In genomic region chr11:120359391-120359790, GRCm38 (mm10) we compare ENCODE assay signal across 12 mouse cellular contexts. TPM values are rescaled to one million over a fixed set of nuclear protein-coding genes. Genes with fewer than 3 reads are reported as not detected.
A peak's percentile ranks its signal among the peaks of the same experiment; 100 is the strongest.
DNase-seq lines count a peak whose midpoint lies in the region; ATAC-seq and TF ChIP-seq lines count a peak whose summit lies in the region.
"Had no signal": no experiment of that assay in that cellular context is flagged by ENCODE, and none has a peak within 500 bp of the region (broad histone marks: within the 10 kb centered on the region; RNA-seq: fewer than 3 reads in every experiment).

No protein-coding gene starts in this region.

- H3K27ac ChIP-seq in embryonic facial prominence, embryonic 12.5 days, result peak overlapping the region; percentile 97
- H3K27ac ChIP-seq in embryonic facial prominence, embryonic 10.5 days (replicated peaks), result no peak overlapping the region
- H3K27ac ChIP-seq: liver, embryonic 14.5 days had no signal

- 83% methylated on average over 6 of the region's 6 CpGs for WGBS in embryonic facial prominence, embryonic 12.5 days
- WGBS in embryonic facial prominence, embryonic 10.5 days, result 88% methylated on average over 6 of the region's 6 CpGs

- H3K4me2 ChIP-seq in embryonic facial prominence, embryonic 12.5 days (replicated peaks), result no peak overlapping the region

- H3K27me3 ChIP-seq in embryonic facial prominence, embryonic 12.5 days, result no peaks in the 10 kb centered on the region
- H3K27me3 ChIP-seq in embryonic facial prominence, embryonic 10.5 days (replicated peaks; ENCODE audit: low read depth, poor library complexity, severe bottlenecking), result no peaks in the 10 kb centered on the region

- no peak for ATAC-seq in embryonic facial prominence, embryonic 12.5 days (ENCODE audit: insufficient number of reproducible peaks, insufficient read depth, low FRiP score, low TSS enrichment)
- ATAC-seq in megakaryocyte, adult 5-6 weeks (ENCODE audit: poor library complexity, severe bottlenecking), result no peak

- no peaks in the 10 kb centered on the region for H3K36me3 ChIP-seq in embryonic facial prominence, embryonic 12.5 days
- H3K36me3 ChIP-seq in embryonic facial prominence, embryonic 10.5 days (replicated peaks), result no peaks in the 10 kb centered on the region

- H3K4me1 ChIP-seq in embryonic facial prominence, embryonic 12.5 days, result peaks cover 60% of the 10 kb centered on the region
- H3K4me1 ChIP-seq in embryonic facial prominence, embryonic 10.5 days, result peaks cover 65% of the 10 kb centered on the region

- no peak overlapping the region for H3K9ac ChIP-seq in embryonic facial prominence, embryonic 12.5 days
- H3K9ac ChIP-seq: liver, embryonic 14.5 days had no signal

- no peak for DNase-seq in embryonic facial prominence, embryonic 10.5 days (ENCODE audit: low spot score)
- peak; percentile 34 for DNase-seq in kidney, adult 18-20 months
- no peak for DNase-seq in kidney, postnatal 14 days
- peak; percentile 56 for DNase-seq in brain, embryonic 14.5 days (ENCODE audit: low read depth)
- peak; percentile 56 for DNase-seq in heart, postnatal 4 days
- DNase-seq in layer of hippocampus, adult 9-10 months (ENCODE audit: low spot score), result no peak
- DNase-seq: thymus, postnatal 25 days had no signal

- no peak for TF ChIP-seq POLR2A in brain, embryonic 14.5 days (IDR thresholded peaks at IDR 0.05; ENCODE audit: borderline replicate concordance, extremely low read depth, insufficient read depth, insufficient read length, poor library complexity, severe bottlenecking)

- no peaks in the 10 kb centered on the region for H3K9me3 ChIP-seq in embryonic facial prominence, embryonic 12.5 days
- no peaks in the 10 kb centered on the region for H3K9me3 ChIP-seq in embryonic facial prominence, embryonic 10.5 days

- TF ChIP-seq CTCF in brain, embryonic 14.5 days (IDR thresholded peaks at IDR 0.05; ENCODE audit: borderline replicate concordance, extremely low read depth, insufficient read depth, insufficient read length), result no peak

- no peak overlapping the region for H3K4me3 ChIP-seq in embryonic facial prominence, embryonic 12.5 days
- H3K4me3 ChIP-seq in embryonic facial prominence, embryonic 10.5 days, result no peak overlapping the region
- H3K4me3 ChIP-seq: erythroblast, embryonic 14.5 days had no signal

RNA-seq across cellular contexts. Expression of gene Fscn2, which starts 1.9 kb away (rescaled TPM):
- polyA plus RNA-seq in embryonic facial prominence, embryonic 12.5 days (2016; fragmentation: Nextera tagmentation; extraction: Ambion mirVana), result 0.61 and 0.78 TPM in 2 replicates
- polyA plus RNA-seq in embryonic facial prominence, embryonic 10.5 days (2016; fragmentation: Nextera tagmentation; extraction: Ambion mirVana), result 0.10 and 0.19 TPM in 2 replicates
- 0.95 and 0.96 TPM in 2 replicates for polyA plus RNA-seq in brain, embryonic 14.5 days (2012; rRNA removed)
- total RNA-seq in heart, postnatal 4 days (2021), result under 1 TPM in 1 of 2 experiments, not detected in 1; 0.34 TPM
- total RNA-seq in megakaryocyte, adult 5-6 weeks (2015), result not detected in 2 replicates
- not detected in 2 replicates for total RNA-seq in megakaryocyte, adult 5-6 weeks (2017)
- polyA plus RNA-seq: erythroblast, embryonic 14.5 days; liver, embryonic 14.5 days; small intestine, adult 2 months had no signal

RNA-seq across cellular contexts. Expression of gene Actg1, which starts 11.0 kb away (rescaled TPM):
- 3,148 and 3,183 TPM in 2 replicates for polyA plus RNA-seq in embryonic facial prominence, embryonic 12.5 days (2016; fragmentation: Nextera tagmentation; extraction: Ambion mirVana)
- 3,067 and 3,150 TPM in 2 replicates for polyA plus RNA-seq in embryonic facial prominence, embryonic 10.5 days (2016; fragmentation: Nextera tagmentation; extraction: Ambion mirVana)
- 1,716 and 3,108 TPM in 2 replicates for polyA plus RNA-seq in brain, embryonic 14.5 days (2012; rRNA removed)
- 1,000 to 10,000 TPM in 1 of 2 experiments, 100 to 1,000 TPM in 1; 930 to 1,002 TPM for total RNA-seq in heart, postnatal 4 days (2021)
- 4,212 and 4,544 TPM in 2 replicates for total RNA-seq in megakaryocyte, adult 5-6 weeks (2015)
- total RNA-seq in megakaryocyte, adult 5-6 weeks (2017), result 2,305 and 2,430 TPM in 2 replicates

RNA-seq across cellular contexts. Expression of gene Faap100, which starts 19.2 kb away (rescaled TPM):
- 44.6 and 48.3 TPM in 2 replicates for polyA plus RNA-seq in embryonic facial prominence, embryonic 12.5 days (2016; fragmentation: Nextera tagmentation; extraction: Ambion mirVana)
- 38.3 and 39.0 TPM in 2 replicates for polyA plus RNA-seq in embryonic facial prominence, embryonic 10.5 days (2016; fragmentation: Nextera tagmentation; extraction: Ambion mirVana)
- polyA plus RNA-seq in brain, embryonic 14.5 days (2012; rRNA removed), result 114 and 122 TPM in 2 replicates
- 10 to 100 TPM; 31.4 to 34.4 TPM for total RNA-seq in heart, postnatal 4 days (2021)
- 5.9 and 6.9 TPM in 2 replicates for total RNA-seq in megakaryocyte, adult 5-6 weeks (2015)
- total RNA-seq in megakaryocyte, adult 5-6 weeks (2017), result 6.5 and 10.5 TPM in 2 replicates

Comparison
In these comparisons a context has a peak if more than half of its experiments do, and no peak if none do; other contexts are left out.
1. DNase-seq: peak in kidney, adult 18-20 months (single experiment), brain, embryonic 14.5 days (single experiment) and heart, postnatal 4 days (single experiment); none in embryonic facial prominence, embryonic 10.5 days (single experiment), kidney, postnatal 14 days (single experiment) and layer of hippocampus, adult 9-10 months (single experiment).